Mouse (Mus musculus): ENCODE results near the gene Pglyrp1. TPM values are rescaled to one million over a fixed set of nuclear protein-coding genes. Genes with fewer than 3 reads are reported as not detected.

The Pglyrp1 gene
- polyA plus RNA-seq, 1 experiment from 2014 or later: 36.7 TPM

DNA sequence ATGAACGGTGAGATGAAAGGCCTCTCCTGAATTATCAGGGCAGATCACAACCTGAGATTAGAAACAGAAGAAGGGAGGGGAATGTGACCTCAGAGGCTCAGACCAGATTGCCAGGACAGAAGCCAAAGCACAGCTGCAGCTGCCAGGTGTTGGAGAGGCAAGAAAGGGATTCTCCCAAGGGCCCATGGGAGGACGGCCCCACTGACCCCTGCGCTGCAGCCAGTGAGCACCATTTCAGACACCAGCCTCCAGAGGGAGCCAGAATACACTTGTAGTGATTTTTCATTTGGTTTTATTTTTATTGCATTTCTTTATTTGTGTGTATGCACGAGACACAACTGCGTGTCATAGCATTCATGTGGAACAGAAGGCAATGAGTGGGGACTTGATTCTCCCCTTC, 25.4 kb downstream of the Pglyrp1 start:
- Histone ChIP-seq H3K27ac (ENCODE audit: low read depth, low read length) (no peak overlapping the region), H3K9ac (ENCODE audit: low read depth, low read length) (no peak overlapping the region), H3K4me2 (ENCODE audit: low read length) (no peak overlapping the region), H3K4me3 (ENCODE audit: low read length) (no peak overlapping the region), H3K27me3 (replicated peaks; ENCODE audit: control insufficient read depth, insufficient read depth, low read length) (no peaks in the 10 kb centered on the region), H3K9me3 (ENCODE audit: control insufficient read depth, low read length) (no peaks in the 10 kb centered on the region), H3K4me1 (ENCODE audit: control insufficient read depth, insufficient read depth, low read depth, low read length) (peaks cover 19% of the 10 kb centered on the region), H3K36me3 (ENCODE audit: control insufficient read depth, insufficient read depth, low read length) (no peaks in the 10 kb centered on the region)
- 23% methylated on average over 5 of the region's 5 CpGs for WGBS
- no peak for ATAC-seq

DNA sequence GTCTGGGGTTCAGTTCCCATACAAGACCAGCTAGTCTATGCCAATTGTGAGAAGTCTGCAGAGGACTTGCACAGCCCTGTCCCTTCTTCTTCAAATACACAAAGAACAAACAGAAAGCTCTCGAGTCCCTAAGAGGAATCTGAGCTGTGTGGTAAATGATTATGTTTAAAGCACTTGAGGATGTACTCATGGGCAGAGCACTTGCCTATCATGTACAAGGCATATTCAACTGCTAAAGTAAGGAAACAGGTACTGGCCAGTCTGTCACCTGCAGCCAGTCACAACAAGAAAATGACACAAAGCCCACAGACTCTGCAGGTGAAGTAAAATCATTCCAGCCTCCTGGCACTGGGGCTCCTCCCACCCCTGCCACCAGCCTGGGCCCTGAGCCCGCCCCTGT, 29.4 kb downstream of the Pglyrp1 start:
- Histone ChIP-seq H3K36me3 (ENCODE audit: control insufficient read depth, insufficient read depth, low read length) (no peaks in the 10 kb centered on the region), H3K4me3 (ENCODE audit: low read length) (no peak overlapping the region), H3K9ac (ENCODE audit: low read depth, low read length) (no peak overlapping the region), H3K27ac (ENCODE audit: low read depth, low read length) (no peak overlapping the region), H3K4me2 (ENCODE audit: low read length) (no peak overlapping the region), H3K9me3 (ENCODE audit: control insufficient read depth, low read length) (no peaks in the 10 kb centered on the region), H3K27me3 (replicated peaks; ENCODE audit: control insufficient read depth, insufficient read depth, low read length) (no peaks in the 10 kb centered on the region), H3K4me1 (ENCODE audit: control insufficient read depth, insufficient read depth, low read depth, low read length) (peaks cover 2% of the 10 kb centered on the region; the same call in 1 of the 2 replicates)
- 92% methylated on average over 2 of the region's 2 CpGs for WGBS
- ATAC-seq: no peak

DNA sequence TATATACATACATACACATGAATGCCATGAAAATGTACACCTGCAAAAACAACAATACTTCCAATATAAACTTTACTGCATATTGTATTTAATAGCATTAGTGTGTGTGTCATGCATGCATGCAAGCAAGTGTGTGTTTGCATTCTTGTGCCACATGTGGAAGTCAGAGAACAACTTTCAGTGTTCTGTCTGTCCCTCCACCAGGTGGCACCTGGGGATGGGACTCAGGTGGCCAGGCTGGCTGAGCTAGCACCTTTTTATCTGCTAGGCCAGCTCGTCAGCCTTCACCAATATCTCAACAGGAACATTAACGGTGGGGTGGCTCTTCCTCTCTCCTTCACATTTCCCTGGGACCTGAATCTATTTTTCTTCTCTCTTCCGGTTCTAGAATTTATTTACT, 31.4 kb downstream of the Pglyrp1 start:
- no peaks in the 10 kb centered on the region for H3K27me3 ChIP-seq (replicated peaks; ENCODE audit: control insufficient read depth, insufficient read depth, low read length)
- no peaks in the 10 kb centered on the region for H3K4me1 ChIP-seq (ENCODE audit: control insufficient read depth, insufficient read depth, low read depth, low read length)
- 69% methylated on average over 3 of the region's 3 CpGs for WGBS
- H3K4me2 ChIP-seq (ENCODE audit: low read length): no peak overlapping the region
- no peak overlapping the region for H3K9ac ChIP-seq (ENCODE audit: low read depth, low read length)
- no peaks in the 10 kb centered on the region for H3K9me3 ChIP-seq (ENCODE audit: control insufficient read depth, low read length)
- H3K4me3 ChIP-seq (ENCODE audit: low read length): no peak overlapping the region
- H3K27ac ChIP-seq (ENCODE audit: low read depth, low read length): no peak overlapping the region
- no peaks in the 10 kb centered on the region for H3K36me3 ChIP-seq (ENCODE audit: control insufficient read depth, insufficient read depth, low read length)
- no peak for ATAC-seq

DNA sequence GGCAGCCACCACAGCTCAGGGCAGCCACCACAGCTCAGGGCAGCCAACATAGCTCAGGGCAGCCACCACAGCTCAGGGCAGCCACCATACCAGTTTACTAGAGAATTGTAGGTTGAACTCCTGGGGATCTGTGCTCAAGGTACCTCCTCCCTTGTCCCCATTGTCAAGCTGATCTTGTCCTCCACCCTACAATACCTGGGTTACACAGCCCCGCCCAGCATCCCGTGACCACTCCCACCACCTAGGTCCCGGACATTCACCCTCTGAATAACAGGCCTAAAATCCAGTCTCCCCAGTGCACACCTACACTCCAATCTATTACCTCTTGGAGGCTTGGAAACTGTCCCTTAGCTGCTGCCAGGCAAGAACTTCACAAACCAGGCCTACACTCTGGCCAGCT, 33.8 kb downstream of the Pglyrp1 start:
- Histone ChIP-seq H3K9ac (ENCODE audit: low read depth, low read length) (no peak overlapping the region), H3K27me3 (replicated peaks; ENCODE audit: control insufficient read depth, insufficient read depth, low read length) (no peaks in the 10 kb centered on the region), H3K4me2 (ENCODE audit: low read length) (no peak overlapping the region), H3K27ac (ENCODE audit: low read depth, low read length) (no peak overlapping the region), H3K4me1 (ENCODE audit: control insufficient read depth, insufficient read depth, low read depth, low read length) (peaks cover 10% of the 10 kb centered on the region), H3K4me3 (ENCODE audit: low read length) (no peak overlapping the region), H3K36me3 (ENCODE audit: control insufficient read depth, insufficient read depth, low read length) (no peaks in the 10 kb centered on the region), H3K9me3 (ENCODE audit: control insufficient read depth, low read length) (no peaks in the 10 kb centered on the region)
- ATAC-seq: no peak
- WGBS: 85% methylated on average over 3 of the region's 3 CpGs

DNA sequence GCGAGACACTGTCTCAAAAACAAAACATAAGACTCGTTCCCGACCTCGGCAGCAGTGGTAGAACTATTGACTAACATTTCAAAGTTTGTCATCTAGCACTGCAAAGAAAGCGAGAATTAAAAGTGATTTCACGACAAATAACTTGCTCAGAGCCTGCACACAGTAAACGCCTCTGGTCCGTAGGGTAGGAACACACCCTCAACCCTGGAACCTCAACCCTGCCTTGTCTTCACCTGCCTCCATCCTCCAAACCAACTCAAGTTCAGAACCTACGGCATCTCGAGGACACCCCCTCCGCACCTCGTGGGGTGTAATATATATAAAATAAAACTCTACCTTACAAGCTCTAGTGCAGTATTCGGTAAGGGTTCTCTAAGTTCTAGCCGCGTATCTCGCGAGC, 38.7 kb downstream of the Pglyrp1 start:
- Histone ChIP-seq H3K27ac (ENCODE audit: low read depth, low read length) (no peak overlapping the region), H3K9ac (ENCODE audit: low read depth, low read length) (peak overlapping the region; percentile 65), H3K4me2 (ENCODE audit: low read length) (peak overlapping the region; percentile 68), H3K36me3 (ENCODE audit: control insufficient read depth, insufficient read depth, low read length) (no peaks in the 10 kb centered on the region), H3K27me3 (replicated peaks; ENCODE audit: control insufficient read depth, insufficient read depth, low read length) (no peaks in the 10 kb centered on the region), H3K4me1 (ENCODE audit: control insufficient read depth, insufficient read depth, low read depth, low read length) (peaks cover 15% of the 10 kb centered on the region), H3K4me3 (ENCODE audit: low read length) (peak overlapping the region; percentile 61), H3K9me3 (ENCODE audit: control insufficient read depth, low read length) (no peaks in the 10 kb centered on the region)
- ATAC-seq: no peak
- WGBS: 5% methylated on average over 17 of the region's 17 CpGs

DNA sequence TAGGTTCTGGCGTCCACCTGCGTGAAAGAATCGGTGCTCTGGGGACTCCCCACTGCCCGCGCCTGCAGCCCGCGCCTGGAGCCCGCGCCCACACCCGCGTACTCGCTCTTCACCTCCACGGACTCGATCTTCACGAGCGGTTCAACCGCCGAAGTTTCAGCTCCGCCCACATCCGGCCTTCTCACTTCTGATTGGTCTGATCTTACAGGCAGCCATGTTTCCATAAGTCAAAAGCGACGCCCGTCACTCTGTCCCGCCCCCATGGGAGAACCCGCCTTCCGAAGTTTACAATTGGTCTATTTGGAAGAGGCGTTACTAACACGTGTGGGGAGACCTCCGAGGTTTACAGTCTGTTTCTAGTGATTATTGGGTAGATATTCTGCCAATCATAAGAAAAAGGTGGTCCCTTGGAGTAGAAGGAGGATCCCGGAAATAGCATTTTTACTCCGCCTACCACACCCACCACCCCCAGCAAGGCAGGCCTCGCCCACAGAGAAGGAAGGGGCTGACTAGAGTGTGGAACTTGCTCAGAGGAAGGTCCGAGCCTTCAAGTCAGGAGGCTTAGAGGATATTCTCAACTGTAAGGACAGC, 39.2 kb downstream of the Pglyrp1 start, which contains the start of gene Ccdc61:
Ccdc61 (minus strand) TSS at position 175 of the 591 bp plus-strand sequence.
- Histone ChIP-seq H3K27ac (ENCODE audit: low read depth, low read length) (no peak within 1 kb of the TSS), H3K4me1 (ENCODE audit: control insufficient read depth, insufficient read depth, low read depth, low read length) (peaks cover 15% of the 10 kb centered on the region), H3K36me3 (ENCODE audit: control insufficient read depth, insufficient read depth, low read length) (no peaks in the 10 kb centered on the region), H3K4me2 (ENCODE audit: low read length) (peak within 1 kb of the TSS; percentile 71), H3K4me3 (ENCODE audit: low read length) (peak within 1 kb of the TSS; percentile 61), H3K27me3 (replicated peaks; ENCODE audit: control insufficient read depth, insufficient read depth, low read length) (no peaks in the 10 kb centered on the region), H3K9ac (ENCODE audit: low read depth, low read length) (peak within 1 kb of the TSS; percentile 65), H3K9me3 (ENCODE audit: control insufficient read depth, low read length) (no peaks in the 10 kb centered on the region)
- peak; percentile 99 for ATAC-seq
- under 1% methylated on average over 33 of the region's 33 CpGs for WGBS

DNA sequence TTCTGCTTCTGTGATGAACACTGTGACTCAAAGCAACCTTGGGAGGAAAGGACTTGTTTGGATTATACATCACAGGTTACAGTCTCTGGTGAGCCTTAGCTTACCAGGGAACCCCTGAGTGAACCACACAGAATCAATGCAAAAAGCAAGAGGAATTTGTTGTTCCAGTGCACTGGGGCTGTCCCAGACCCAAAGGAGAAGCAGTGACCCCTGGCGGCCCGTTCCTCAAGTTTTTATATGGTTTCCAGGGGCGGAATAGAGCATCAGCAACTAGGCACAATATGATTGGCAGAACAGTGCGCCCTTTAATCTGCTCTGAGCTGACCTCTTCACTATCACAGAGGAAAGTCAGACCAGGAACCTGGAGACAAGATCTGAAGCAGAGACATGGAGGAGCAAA, 45.1 kb downstream of the Pglyrp1 start:
- ATAC-seq: no peak
- WGBS: 68% methylated on average over 4 of the region's 4 CpGs
- no peaks in the 10 kb centered on the region for H3K9me3 ChIP-seq (ENCODE audit: control insufficient read depth, low read length)
- no peak overlapping the region for H3K9ac ChIP-seq (ENCODE audit: low read depth, low read length)
- H3K4me3 ChIP-seq (ENCODE audit: low read length): no peak overlapping the region
- H3K4me2 ChIP-seq (ENCODE audit: low read length): no peak overlapping the region
- H3K36me3 ChIP-seq (ENCODE audit: control insufficient read depth, insufficient read depth, low read length): no peaks in the 10 kb centered on the region
- H3K27ac ChIP-seq (ENCODE audit: low read depth, low read length): no peak overlapping the region
- H3K4me1 ChIP-seq (ENCODE audit: control insufficient read depth, insufficient read depth, low read depth, low read length): peaks cover 4% of the 10 kb centered on the region
- no peaks in the 10 kb centered on the region for H3K27me3 ChIP-seq (replicated peaks; ENCODE audit: control insufficient read depth, insufficient read depth, low read length)

DNA sequence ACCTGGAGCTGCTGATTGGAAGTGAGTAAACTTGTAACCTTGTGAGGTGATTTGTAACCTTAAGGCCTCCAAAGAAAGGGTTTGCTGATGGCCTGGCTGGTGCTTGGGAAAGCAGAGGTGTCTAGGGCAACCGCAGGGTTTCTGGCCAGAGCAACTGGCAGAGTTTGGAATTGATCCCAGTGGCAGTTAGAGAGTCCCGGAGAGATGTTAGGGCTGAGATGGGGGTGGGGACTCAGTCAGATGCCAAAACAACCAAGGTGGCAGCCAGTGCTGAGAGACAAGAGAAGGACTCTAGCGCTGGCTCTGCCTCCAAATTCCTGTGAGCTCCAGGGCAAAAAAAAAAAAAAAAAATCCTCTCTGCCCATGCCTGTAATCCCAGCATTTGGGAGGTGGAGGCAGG, 46.8 kb downstream of the Pglyrp1 start:
- WGBS: 47% methylated on average over 3 of the region's 3 CpGs
- Histone ChIP-seq H3K4me2 (ENCODE audit: low read length) (no peak overlapping the region), H3K9me3 (ENCODE audit: control insufficient read depth, low read length) (no peaks in the 10 kb centered on the region), H3K9ac (ENCODE audit: low read depth, low read length) (no peak overlapping the region), H3K27ac (ENCODE audit: low read depth, low read length) (0 out of 2 replicates have a peak overlapping the region, but pooled peaks have one; percentile 34), H3K36me3 (ENCODE audit: control insufficient read depth, insufficient read depth, low read length) (no peaks in the 10 kb centered on the region), H3K4me1 (ENCODE audit: control insufficient read depth, insufficient read depth, low read depth, low read length) (peaks cover 18% of the 10 kb centered on the region), H3K4me3 (ENCODE audit: low read length) (no peak overlapping the region), H3K27me3 (replicated peaks; ENCODE audit: control insufficient read depth, insufficient read depth, low read length) (no peaks in the 10 kb centered on the region)
- no peak for ATAC-seq

DNA sequence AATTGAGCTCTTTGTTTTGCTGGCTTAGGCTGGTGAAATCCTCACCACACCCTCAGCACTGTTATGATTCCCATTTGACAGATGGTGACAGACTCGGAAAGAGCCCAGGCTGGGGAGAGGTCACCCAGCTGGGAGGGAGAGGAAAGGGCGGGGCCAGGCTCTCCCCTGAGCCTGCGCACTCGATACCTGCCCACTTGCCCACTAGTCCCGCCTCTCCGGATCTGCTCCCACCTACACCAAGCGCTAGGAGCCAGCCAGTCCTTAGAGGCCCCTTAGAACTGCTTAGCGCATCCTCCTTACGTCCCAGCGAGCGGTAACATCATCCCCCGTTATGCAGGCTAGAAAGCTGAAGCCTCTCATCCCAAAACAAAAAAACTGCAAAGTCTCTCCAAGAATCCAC, 49.9 kb downstream of the Pglyrp1 start:
- H3K4me2 ChIP-seq (ENCODE audit: low read length): peak overlapping the region; percentile 47
- H3K27me3 ChIP-seq (replicated peaks; ENCODE audit: control insufficient read depth, insufficient read depth, low read length): no peaks in the 10 kb centered on the region
- peak overlapping the region; percentile 1; the same call in 1 of the 2 replicates for H3K4me3 ChIP-seq (ENCODE audit: low read length)
- H3K9ac ChIP-seq (ENCODE audit: low read depth, low read length): peak overlapping the region; percentile 25
- no peaks in the 10 kb centered on the region for H3K36me3 ChIP-seq (ENCODE audit: control insufficient read depth, insufficient read depth, low read length)
- 5% methylated on average over 12 of the region's 12 CpGs for WGBS
- H3K9me3 ChIP-seq (ENCODE audit: control insufficient read depth, low read length): no peaks in the 10 kb centered on the region
- ATAC-seq: peak; percentile 35; the same call in 1 of the 2 replicates
- H3K4me1 ChIP-seq (ENCODE audit: control insufficient read depth, insufficient read depth, low read depth, low read length): peaks cover 38% of the 10 kb centered on the region
- peak overlapping the region; percentile 64 for H3K27ac ChIP-seq (ENCODE audit: low read depth, low read length)
